Mouse (Mus musculus) brain, embryonic 14.5 days (tissue): ENCODE data around the gene Drap1.

ENCODE experiments used
- CTCF ChIP-seq: fragments of 200-500 bp; IDR thresholded peaks from 2 replicates; pipeline ENCODE4 v1.5.1; 2012; ENCODE audit warnings: inconsistent platforms, mild to moderate bottlenecking, moderate library complexity, borderline replicate concordance; ENCODE audit not compliant: insufficient read depth, insufficient read length; ENCODE audit errors: extremely low read depth
- POLR2A ChIP-seq: fragments of 200-500 bp; IDR thresholded peaks from 2 replicates; pipeline ENCODE4 v1.6.1; 2012; ENCODE audit warnings: mild to moderate bottlenecking, inconsistent platforms, borderline replicate concordance; ENCODE audit not compliant: poor library complexity, insufficient read depth, insufficient read length, severe bottlenecking; ENCODE audit errors: extremely low read depth

DNA sequence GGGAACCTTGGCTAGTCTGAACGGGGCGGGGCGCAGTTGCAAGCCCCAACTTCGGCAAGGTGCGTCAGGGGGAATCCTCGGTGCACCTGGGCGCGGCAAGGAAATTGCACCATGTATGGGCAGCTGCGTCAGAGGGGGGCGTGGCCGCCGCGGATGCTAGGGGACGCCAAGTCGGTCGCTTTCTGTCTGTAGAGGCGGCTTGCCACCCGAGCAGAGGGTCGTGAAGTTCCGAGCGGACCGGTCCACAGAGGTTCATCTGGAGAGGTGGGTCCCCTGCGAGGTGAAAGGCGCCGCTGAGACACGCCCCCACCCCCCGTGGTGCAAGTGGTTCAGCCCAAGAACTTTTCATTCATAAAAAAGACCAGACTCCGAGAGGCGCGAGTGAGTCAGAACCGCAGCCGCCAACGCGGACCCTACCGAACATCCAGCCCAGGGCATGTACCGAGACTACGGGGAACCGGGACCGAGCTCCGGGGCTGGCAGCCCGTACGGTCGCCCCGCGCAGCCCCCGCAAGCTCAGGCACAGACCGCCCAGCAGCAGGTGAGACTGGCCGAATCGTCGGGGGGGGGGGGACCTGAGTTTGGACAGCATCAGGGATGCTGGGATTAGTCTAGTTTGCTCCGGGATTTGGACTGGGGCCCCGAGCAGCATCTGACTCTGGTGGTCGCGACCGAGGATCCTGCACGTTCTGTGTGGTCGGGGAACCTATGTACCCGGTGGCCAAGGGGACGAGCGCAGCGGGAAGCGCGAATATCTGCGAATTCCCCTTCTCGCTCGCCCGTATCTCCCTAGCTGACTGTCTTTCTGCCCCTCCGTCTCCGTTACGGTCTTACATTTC is 23.0 kb upstream of the Drap1 start, which contains the start of gene Fosl1:
- TF ChIP-seq POLR2A (no peak), CTCF (no peak)
